Mouse (Mus musculus) myocyte (in vitro differentiated cells): ENCODE measurements around the gene Angptl4. TPM values are rescaled to one million over a fixed set of nuclear protein-coding genes. Genes with fewer than 3 reads are reported as not detected.
"Not testable (repeated sequence)": the region's sequence is repeated elsewhere in the genome, so short reads cannot be mapped to it uniquely, and the experiment has no call there.

Source experiments
- H3K27me3 ChIP-seq: one replicate; pipeline ENCODE4 v1.6.1; 2011; ENCODE audit not compliant: control insufficient read depth, insufficient read depth, insufficient read length
- H3K36me3 ChIP-seq: one replicate; pipeline ENCODE4 v1.6.1; 2011; ENCODE audit not compliant: control insufficient read depth, insufficient read depth
- H3K4me2 ChIP-seq: one replicate; pipeline ENCODE4 v1.6.1; 2011; ENCODE audit warnings: low read depth, control low read depth
- H3K4me3 ChIP-seq: one replicate; pipeline ENCODE4 v1.5.1; 2011; ENCODE audit warnings: mild to moderate bottlenecking, control low read depth, moderate library complexity
- H3K79me2 ChIP-seq: one replicate; pipeline ENCODE4 v1.6.1; 2011; ENCODE audit not compliant: control insufficient read depth, insufficient read depth
- H3ac ChIP-seq: one replicate; pipeline ENCODE4 v1.6.1; 2011; ENCODE audit not compliant: control insufficient read depth, insufficient read length
- CEBPB ChIP-seq: IDR thresholded peaks from 2 replicates; pipeline ENCODE4 v1.6.1; 2011; ENCODE audit warnings: mild to moderate bottlenecking, moderate library complexity; ENCODE audit not compliant: poor library complexity, insufficient read depth, severe bottlenecking
- E2F4 ChIP-seq: IDR thresholded peaks from one replicate; pipeline ENCODE4 v1.6.1; 2011; ENCODE audit warnings: mild to moderate bottlenecking, control low read depth, moderate library complexity; ENCODE audit not compliant: insufficient read depth
- MAX ChIP-seq: IDR thresholded peaks from one replicate; pipeline ENCODE4 v1.6.1; 2011; ENCODE audit warnings: low read depth, mild to moderate bottlenecking, control low read depth
- MYOD1 ChIP-seq, 3 experiments: IDR thresholded peaks; one replicate each; pipeline ENCODE4 v1.6.1; 2011; ENCODE audit warnings: control low read depth in 2 of 3, low read depth in 2 of 3, mild to moderate bottlenecking in 2 of 3, moderate library complexity in 1 of 3; ENCODE audit not compliant: insufficient read length in 2 of 3, control insufficient read depth in 1 of 3
- MYOG ChIP-seq, 3 experiments: IDR thresholded peaks; one replicate each; pipeline ENCODE4 v1.6.1; 2011; ENCODE audit warnings: control low read depth in 2 of 3, low read depth in 2 of 3, mild to moderate bottlenecking in 2 of 3; ENCODE audit not compliant: insufficient read length in 2 of 3, control insufficient read depth in 1 of 3, insufficient read depth in 1 of 3
- POLR2A ChIP-seq: IDR thresholded peaks from one replicate; pipeline ENCODE4 v1.6.1; 2011; ENCODE audit warnings: low read depth, mild to moderate bottlenecking, control low read depth, moderate library complexity; ENCODE audit not compliant: insufficient read length
- POLR2AphosphoS2 ChIP-seq: IDR thresholded peaks from one replicate; pipeline ENCODE4 v1.6.1; 2011; ENCODE audit warnings: low read depth, control low read depth; ENCODE audit not compliant: insufficient read length
- REST ChIP-seq: IDR thresholded peaks from one replicate; pipeline ENCODE4 v1.6.1; 2011; ENCODE audit warnings: mild to moderate bottlenecking, control low read depth, moderate library complexity; ENCODE audit not compliant: insufficient read depth, insufficient read length
- SRF ChIP-seq: IDR thresholded peaks from one replicate; pipeline ENCODE4 v1.6.1; 2011; ENCODE audit warnings: low read depth; ENCODE audit not compliant: control insufficient read depth, insufficient read length
- TCF12 ChIP-seq: IDR thresholded peaks from one replicate; pipeline ENCODE4 v1.6.1; 2011; ENCODE audit warnings: mild to moderate bottlenecking, control low read depth; ENCODE audit not compliant: poor library complexity, insufficient read depth, severe bottlenecking
- TCF3 ChIP-seq: IDR thresholded peaks from one replicate; pipeline ENCODE4 v1.6.1; 2011; ENCODE audit warnings: low read depth, control low read depth; ENCODE audit not compliant: insufficient read length
- USF1 ChIP-seq: IDR thresholded peaks from one replicate; pipeline ENCODE4 v1.6.1; 2011; ENCODE audit warnings: low read depth, mild to moderate bottlenecking, control low read depth, moderate library complexity
- polyA plus RNA-seq: library from polyadenylated mRNA; unstranded; fragments of >200 nt; fragmentation: generic; extraction: Trizol; gene quantifications from one replicate; pipeline ENCODE4 v1.2.1, GENCODE M21; 2012; ENCODE audit warnings: missing spikeins

The Angptl4 gene
- polyA plus RNA-seq, 1 experiment = 42.8 TPM

DNA sequence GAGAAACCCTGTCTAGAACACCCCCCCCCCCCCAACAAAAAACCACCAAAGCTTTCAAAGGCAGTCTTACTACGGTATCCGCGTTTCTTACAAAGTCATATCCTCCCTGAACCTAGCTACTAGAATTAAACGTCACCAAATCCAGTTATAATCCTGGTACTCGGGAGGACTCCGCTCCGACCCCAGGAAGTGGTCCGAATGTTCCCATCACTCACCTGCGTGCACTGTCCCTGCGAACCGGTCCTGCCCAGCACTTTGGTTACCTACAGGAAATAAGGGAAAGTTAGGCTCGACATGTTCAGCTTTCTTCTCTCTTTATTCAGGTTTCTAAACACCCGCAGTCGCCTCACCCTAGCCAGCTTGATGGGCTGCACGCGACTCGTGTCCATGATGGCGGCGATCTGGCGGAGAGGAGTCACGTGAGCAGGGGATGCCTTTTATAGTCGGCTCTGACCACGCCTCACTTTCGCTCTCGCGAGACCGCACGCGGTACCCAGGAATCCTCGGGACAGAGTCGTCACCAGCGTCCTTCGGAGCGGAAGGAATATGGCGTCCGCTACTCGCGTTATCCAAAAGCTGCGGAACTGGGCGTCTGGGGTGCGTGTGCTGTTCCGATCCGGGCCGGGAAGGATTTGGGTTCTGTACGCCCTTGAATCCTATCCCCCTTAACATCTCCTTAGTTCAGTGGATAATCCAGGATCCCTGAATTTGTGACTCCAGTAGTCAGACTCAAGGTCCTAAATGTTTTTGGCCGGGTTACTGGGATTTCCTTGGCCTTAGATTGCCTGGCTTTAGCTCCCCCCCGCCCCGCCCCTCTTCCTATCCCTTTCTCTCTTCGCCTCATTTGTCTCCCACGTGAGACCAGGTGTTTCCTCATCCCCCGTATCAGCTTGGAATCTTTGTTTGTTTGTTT lies 42.7 kb upstream of the Angptl4 start, which contains the start of the genes Rps28 and Ndufa7:
Gene Rps28, minus strand, starts transcription at position 479 of the 913 bp plus-strand sequence.
Gene Ndufa7, plus strand, starts transcription at position 489 of the 913 bp plus-strand sequence.
- Histone ChIP-seq H3K36me3 (peaks cover 24% of the 10 kb centered on the region), H3K4me2 (peak within 1 kb of the TSS; percentile 93), H3ac (peak within 1 kb of the TSS; percentile 50), H3K79me2 (peaks cover 67% of the 10 kb centered on the region), H3K27me3 (no peaks in the 10 kb centered on the region), H3K4me3 (peak within 1 kb of the TSS; percentile 94)
- TF ChIP-seq MYOG (IDR thresholded peaks at IDR 0.05; ENCODE audit: control insufficient read depth in 1 of 3, insufficient read depth in 1 of 3, insufficient read length in 2 of 3, low read depth in 2 of 3) = no peak
- TF ChIP-seq POLR2AphosphoS2 = peak; percentile 97
- peak; percentile 49 for TF ChIP-seq SRF
- TF ChIP-seq TCF12 = no peak
- peak; percentile 64 for TF ChIP-seq MAX
- peak; percentile 56 for TF ChIP-seq REST
- peak; percentile 93 for TF ChIP-seq POLR2A
- TF ChIP-seq USF1 = peak; percentile 97

DNA sequence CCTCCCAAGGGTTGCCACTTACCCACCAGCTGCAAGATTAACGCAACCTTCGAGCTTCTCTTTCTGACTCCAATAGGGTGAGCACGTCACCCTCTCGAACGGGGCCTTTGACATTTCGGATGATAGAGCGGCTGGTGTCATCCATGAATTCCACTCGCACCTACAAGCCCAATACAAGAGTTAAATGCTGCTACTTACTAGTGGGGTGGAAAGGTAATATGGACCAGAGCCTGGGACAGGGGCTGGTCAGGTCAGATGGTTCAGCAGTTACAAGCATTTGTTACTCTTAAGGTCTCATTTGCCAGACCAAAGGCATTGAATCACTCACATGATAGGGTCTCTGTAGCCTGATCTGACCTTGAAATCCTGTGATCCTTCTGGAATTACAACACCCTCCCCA lies 41.5 kb upstream of the Angptl4 start:
- peaks cover 57% of the 10 kb centered on the region for H3K79me2 ChIP-seq
- H3K36me3 ChIP-seq = peaks cover 24% of the 10 kb centered on the region
- not testable (repeated sequence) for H3K27me3 ChIP-seq
- peak overlapping the region; percentile 50 for H3ac ChIP-seq
- peak overlapping the region; percentile 94 for H3K4me3 ChIP-seq
- peak overlapping the region; percentile 93 for H3K4me2 ChIP-seq

DNA sequence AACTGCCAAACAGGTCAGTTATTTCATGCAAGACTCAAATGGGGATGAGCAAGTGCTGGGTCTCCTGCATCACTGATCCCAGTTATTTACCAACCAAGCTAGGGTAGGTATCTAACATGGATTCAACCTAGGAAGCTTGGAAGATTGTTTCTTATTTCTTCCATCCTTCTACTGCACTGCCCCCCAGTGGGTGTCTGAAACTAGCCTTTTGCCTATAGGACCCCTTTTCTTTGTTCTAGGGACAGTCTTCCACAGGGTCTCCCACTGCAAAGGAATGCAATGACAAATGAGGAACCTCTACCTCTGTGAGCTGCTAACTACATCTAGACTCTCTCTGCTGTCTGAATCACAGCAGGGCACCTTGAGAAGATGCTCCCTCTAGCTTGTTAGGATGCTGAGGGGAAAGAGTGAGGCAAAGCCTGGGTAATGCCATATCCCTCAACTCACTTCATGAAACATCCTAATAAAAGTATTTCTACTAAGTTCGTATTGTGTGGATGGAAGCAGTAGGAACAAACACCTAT lies 40.9 kb upstream of the Angptl4 start:
- Histone ChIP-seq H3K27me3 (no peaks in the 10 kb centered on the region), H3K79me2 (peaks cover 50% of the 10 kb centered on the region), H3K4me2 (peak overlapping the region; percentile 93), H3ac (no peak overlapping the region), H3K4me3 (peak overlapping the region; percentile 94), H3K36me3 (peaks cover 24% of the 10 kb centered on the region)
- no peak for TF ChIP-seq REST
- no peak for TF ChIP-seq CEBPB
- TF ChIP-seq MYOG (IDR thresholded peaks at IDR 0.05; ENCODE audit: control insufficient read depth in 1 of 3, insufficient read depth in 1 of 3, insufficient read length in 2 of 3, low read depth in 2 of 3) = no peak
- no peak for TF ChIP-seq E2F4
- TF ChIP-seq SRF = no peak
- no peak for TF ChIP-seq POLR2A
- no peak for TF ChIP-seq MYOD1 (IDR thresholded peaks at IDR 0.05; ENCODE audit: control insufficient read depth in 1 of 3, insufficient read length in 2 of 3, low read depth in 2 of 3)
- no peak for TF ChIP-seq TCF3
- no peak for TF ChIP-seq MAX
- TF ChIP-seq POLR2AphosphoS2 = no peak
- TF ChIP-seq TCF12 = no peak
- TF ChIP-seq USF1 = no peak

GRCm38 (mm10) chr17:33817969-33818643 lies 36.5 kb upstream of the Angptl4 start:
- Histone ChIP-seq H3ac (peak overlapping the region; percentile 7), H3K79me2 (peaks cover 9% of the 10 kb centered on the region), H3K27me3 (no peaks in the 10 kb centered on the region), H3K4me2 (peak overlapping the region; percentile 91), H3K4me3 (peak overlapping the region; percentile 26), H3K36me3 (peaks cover 24% of the 10 kb centered on the region)
- TF ChIP-seq TCF3 (no peak), POLR2A (no peak), MAX (no peak), REST (no peak), MYOD1 (IDR thresholded peaks at IDR 0.05; ENCODE audit: control insufficient read depth in 1 of 3, insufficient read length in 2 of 3, low read depth in 2 of 3) (no peak), E2F4 (no peak)
